Mouse (Mus musculus) layer of hippocampus, adult 2 months (tissue): ENCODE measurements at regions not wholly inside any gene's neighbourhood (a gene's known extent, or its start where the extent isn't known, plus 50 kb on each side); places are given as distances from the start of the nearest gene placed in this dataset.

Experiments used
- DNase-seq, 2 experiments: peaks; one replicate each; pipeline ENCODE4 v3.0.0; 2022; ENCODE audit warnings: low spot score in 2 of 2
- H3K27ac ChIP-seq: fragments of 200-600 bp; 2 replicates; pipeline ENCODE4 v1.8.1; 2022
- H3K4me3 ChIP-seq: fragments of 200-600 bp; 2 replicates; pipeline ENCODE4 v1.8.1; 2022; ENCODE audit warnings: mild to moderate bottlenecking
- CTCF ChIP-seq: fragments of 200-600 bp; conservative IDR thresholded peaks from 2 replicates; pipeline ENCODE4 v1.8.1; 2022; ENCODE audit warnings: antibody characterized with exemption, mild to moderate bottlenecking, moderate library complexity

- no peak overlapping the region; the same call in 1 of the 2 replicates for H3K27ac ChIP-seq
- no peak for DNase-seq
- TF ChIP-seq CTCF: no peak
- peak overlapping the region; percentile 37 for H3K4me3 ChIP-seq
Measured at GRCm38 (mm10) chr2:10969111-10969689, 202.7 kb upstream of the Prkcq start.

GRCm38 (mm10) chr2:10972051-10972450 lies 199.9 kb upstream of the Prkcq start:
- no peak for DNase-seq
- no peak for TF ChIP-seq CTCF
- Histone ChIP-seq H3K27ac (no peak overlapping the region), H3K4me3 (no peak overlapping the region)

- Histone ChIP-seq H3K4me3 (no peak overlapping the region), H3K27ac (no peak overlapping the region)
- no peak for TF ChIP-seq CTCF
- no peak for DNase-seq
Measured at GRCm38 (mm10) chr2:10978772-10979171, 193.1 kb upstream of the Prkcq start.

GRCm38 (mm10) chr2:10986101-10986500 lies 185.8 kb upstream of the Prkcq start:
- no peak for DNase-seq
- H3K27ac ChIP-seq: no peak overlapping the region

GRCm38 (mm10) chr2:10990043-10990728 lies 181.7 kb upstream of the Prkcq start:
- Histone ChIP-seq H3K27ac (no peak overlapping the region), H3K4me3 (no peak overlapping the region)
- no peak for DNase-seq
- no peak for TF ChIP-seq CTCF

More at GRCm38 (mm10) chr2:10986101-10986500, 185.8 kb upstream of the Prkcq start:
- TF ChIP-seq CTCF: no peak
- H3K4me3 ChIP-seq: no peak overlapping the region

- DNase-seq: no peak
- TF ChIP-seq CTCF: no peak
- Histone ChIP-seq H3K4me3 (no peak overlapping the region), H3K27ac (no peak overlapping the region)
Measured at GRCm38 (mm10) chr2:10998798-10999197, 173.1 kb upstream of the Prkcq start.

- DNase-seq: peak; percentile 22 to 44
- no peak overlapping the region for H3K4me3 ChIP-seq
- no peak for TF ChIP-seq CTCF
- H3K27ac ChIP-seq: no peak overlapping the region
Measured at GRCm38 (mm10) chr2:10999217-10999618, 172.7 kb upstream of the Prkcq start.

GRCm38 (mm10) chr2:11005806-11006205 lies 166.1 kb upstream of the Prkcq start:
- DNase-seq: no peak
- no peak for TF ChIP-seq CTCF
- H3K27ac ChIP-seq: no peak overlapping the region
- H3K4me3 ChIP-seq: no peak overlapping the region

GRCm38 (mm10) chr2:11011041-11011962 lies 160.6 kb upstream of the Prkcq start:
- Histone ChIP-seq H3K27ac (no peak overlapping the region), H3K4me3 (no peak overlapping the region)
- TF ChIP-seq CTCF: no peak
- DNase-seq: no peak

DNA sequence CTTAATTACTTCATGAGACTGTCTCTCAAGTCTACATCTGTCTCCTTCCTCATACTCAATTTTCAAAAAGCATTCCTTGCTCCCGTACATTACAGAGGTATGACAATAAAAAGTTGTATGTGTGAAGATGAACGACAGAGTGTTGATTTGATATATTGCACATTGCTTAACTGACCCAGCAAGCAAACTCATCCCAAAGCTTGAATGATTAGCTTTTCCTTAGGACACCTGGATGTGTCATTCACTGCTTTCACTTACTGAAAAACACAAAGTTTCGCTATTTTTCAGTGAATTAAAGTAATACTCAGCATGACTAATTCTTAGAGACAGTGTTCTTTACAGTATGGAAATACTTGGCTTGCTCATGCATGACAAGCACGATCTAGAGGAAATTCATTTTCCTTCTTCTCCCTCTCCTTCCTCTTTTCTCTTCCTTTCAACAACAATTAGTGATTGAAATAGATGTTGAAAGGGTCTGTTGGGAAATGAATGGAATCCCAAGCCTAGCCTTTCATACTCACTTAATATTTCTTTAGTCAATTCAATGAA lies 159.5 kb upstream of the Prkcq start:
- H3K4me3 ChIP-seq: no peak overlapping the region
- no peak for DNase-seq
- no peak overlapping the region for H3K27ac ChIP-seq
- no peak for TF ChIP-seq CTCF

DNA sequence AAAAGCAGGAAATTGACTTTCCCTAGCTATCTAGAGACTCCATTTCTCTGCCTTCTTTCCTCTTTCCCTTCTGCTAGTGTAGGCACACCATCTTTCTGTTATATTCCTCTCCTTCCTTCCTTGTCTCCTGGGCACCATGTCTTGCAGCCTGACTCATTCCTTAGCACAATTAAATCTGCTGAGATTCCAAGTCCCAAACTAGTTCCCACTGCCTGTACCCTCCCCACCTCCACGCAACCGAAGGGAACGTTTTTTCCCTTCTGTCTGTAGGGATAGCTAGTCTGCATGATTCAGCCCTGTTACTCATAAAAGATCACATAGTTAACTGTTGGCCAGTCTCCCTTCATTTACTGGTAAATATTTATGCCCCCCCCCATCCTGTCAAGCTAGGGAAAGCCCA lies 158.8 kb upstream of the Prkcq start:
- TF ChIP-seq CTCF: no peak
- peak in 1 of 2 experiments; percentile 5 for DNase-seq
- no peak overlapping the region for H3K4me3 ChIP-seq

DNA sequence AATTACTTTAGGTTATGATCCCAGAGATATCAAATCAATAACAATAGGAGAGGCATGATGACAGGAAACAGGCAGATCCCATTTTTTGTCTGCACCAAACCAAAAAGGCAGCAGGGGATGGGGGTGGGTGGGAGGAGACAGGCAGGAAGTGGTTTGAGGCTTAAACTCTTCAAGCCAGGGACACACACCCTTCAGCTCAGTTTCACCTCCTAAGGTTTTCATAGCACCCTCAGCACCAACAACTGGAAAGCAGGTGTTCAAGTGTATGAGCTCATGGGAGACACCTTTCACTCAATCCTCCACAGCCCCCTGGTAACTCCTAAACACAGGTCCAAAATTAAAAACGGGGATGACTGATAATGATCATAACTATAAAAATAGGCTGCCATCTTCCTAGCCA lies 155.5 kb upstream of the Prkcq start:
- no peak overlapping the region for H3K27ac ChIP-seq
- no peak overlapping the region for H3K4me3 ChIP-seq
- no peak for TF ChIP-seq CTCF
- no peak for DNase-seq

More for the DNA sequence above, 158.8 kb upstream of the Prkcq start:
- H3K27ac ChIP-seq: no peak overlapping the region

DNA sequence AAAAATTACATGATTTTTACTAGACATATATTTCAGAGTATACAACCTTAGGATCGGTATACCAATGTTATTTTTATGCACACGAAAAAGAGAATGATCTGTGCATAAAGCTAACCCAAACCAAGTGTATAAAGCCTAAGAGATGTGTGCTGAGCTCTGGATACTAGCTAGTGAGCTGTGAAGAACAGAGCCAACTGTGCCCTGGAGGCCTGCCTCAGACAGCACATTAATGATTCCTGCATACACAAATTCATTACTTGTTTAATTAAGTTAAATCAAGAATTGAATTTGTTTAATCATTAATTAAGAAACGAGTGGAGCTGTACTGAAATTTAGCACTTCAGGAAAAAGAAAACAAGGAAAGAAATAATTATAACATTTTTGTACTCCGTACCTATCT lies 139.0 kb upstream of the Prkcq start:
- no peak overlapping the region for H3K4me3 ChIP-seq
- H3K27ac ChIP-seq: no peak overlapping the region
- no peak for DNase-seq
- no peak for TF ChIP-seq CTCF
